Mouse (Mus musculus): ENCODE results near the gene Dact3. TPM values are rescaled to one million over a fixed set of nuclear protein-coding genes. Genes with fewer than 3 reads are reported as not detected.

Dact3 gene
- total RNA-seq, 4 experiments from 2014 or later = 142 to 151 (median 149) TPM

GRCm38 (mm10) chr7:16853302-16853831 lies 21.8 kb upstream of the Dact3 start:
- DNase-seq (ENCODE audit: low spot score in 2 of 2) = no peak

GRCm38 (mm10) chr7:16858336-16858735 lies 16.8 kb upstream of the Dact3 start:
- no peak for DNase-seq (ENCODE audit: low spot score in 2 of 2)

GRCm38 (mm10) chr7:16859902-16860651 lies 15.0 kb upstream of the Dact3 start:
- peak in 1 of 2 experiments; percentile 58 for DNase-seq (ENCODE audit: low spot score in 2 of 2)

- no peak for DNase-seq (ENCODE audit: low spot score in 2 of 2)
These were observed 7.6 kb upstream of the Dact3 start for GRCm38 (mm10) chr7:16867488-16867887.

- DNase-seq (ENCODE audit: low spot score in 2 of 2) = peak; percentile 91 to 97
These were observed 5.6 kb upstream of the Dact3 start for GRCm38 (mm10) chr7:16869497-16869896.

- no peak for DNase-seq (ENCODE audit: low spot score in 2 of 2)
These were observed 3.5 kb upstream of the Dact3 start for GRCm38 (mm10) chr7:16871600-16871999.

GRCm38 (mm10) chr7:16872478-16872877 lies 2.6 kb upstream of the Dact3 start:
- DNase-seq (ENCODE audit: low spot score in 2 of 2) = no peak

- no peak for DNase-seq (ENCODE audit: low spot score in 2 of 2)
These were observed 1.7 kb upstream of the Dact3 start for GRCm38 (mm10) chr7:16873392-16873791.

- peak; percentile 68 to 73 for DNase-seq (ENCODE audit: low spot score in 2 of 2)
These were observed 927 bp upstream of the Dact3 start for GRCm38 (mm10) chr7:16874190-16874589.

GRCm38 (mm10) chr7:16874756-16875309 lies 284 bp upstream of the Dact3 start:
- DNase-seq (ENCODE audit: low spot score in 2 of 2) = peak; percentile 100

GRCm38 (mm10) chr7:16875326-16875725 lies 209 bp downstream of the Dact3 start:
- DNase-seq (ENCODE audit: low spot score in 2 of 2) = no peak

GRCm38 (mm10) chr7:16876006-16876405 lies 889 bp downstream of the Dact3 start:
- DNase-seq (ENCODE audit: low spot score in 2 of 2) = no peak

- no peak for DNase-seq (ENCODE audit: low spot score in 2 of 2)
These were observed 1.5 kb downstream of the Dact3 start for GRCm38 (mm10) chr7:16876608-16877007.

- no peak for DNase-seq (ENCODE audit: low spot score in 2 of 2)
These were observed 2.6 kb downstream of the Dact3 start for GRCm38 (mm10) chr7:16877717-16878116.

- peak in 1 of 2 experiments; percentile 59 for DNase-seq (ENCODE audit: low spot score in 2 of 2)
These were observed 4.9 kb downstream of the Dact3 start for GRCm38 (mm10) chr7:16879796-16880547.

GRCm38 (mm10) chr7:16880615-16881014 lies 5.5 kb downstream of the Dact3 start:
- no peak for DNase-seq (ENCODE audit: low spot score in 2 of 2)

- DNase-seq (ENCODE audit: low spot score in 2 of 2) = no peak
These were observed 8.0 kb downstream of the Dact3 start for GRCm38 (mm10) chr7:16883162-16883561.

- no peak for DNase-seq (ENCODE audit: low spot score in 2 of 2)
These were observed 9.2 kb downstream of the Dact3 start for GRCm38 (mm10) chr7:16884334-16884733.

- DNase-seq (ENCODE audit: low spot score in 2 of 2) = no peak
These were observed 10.2 kb downstream of the Dact3 start for GRCm38 (mm10) chr7:16885271-16885776.

- DNase-seq (ENCODE audit: low spot score in 2 of 2) = no peak
These were observed 10.8 kb downstream of the Dact3 start for GRCm38 (mm10) chr7:16885905-16886304.

- no peak for DNase-seq (ENCODE audit: low spot score in 2 of 2)
These were observed 15.4 kb downstream of the Dact3 start for GRCm38 (mm10) chr7:16890536-16890935.

- no peak for DNase-seq (ENCODE audit: low spot score in 2 of 2)
These were observed 15.8 kb downstream of the Dact3 start for GRCm38 (mm10) chr7:16890944-16891343.
